Mouse (Mus musculus): Measurements from ENCODE around the gene Letm1. TPM values are rescaled to one million over a fixed set of nuclear protein-coding genes. Genes with fewer than 3 reads are reported as not detected.

The Letm1 gene
- total and polyA plus RNA-seq, 3 experiments = 60.2 to 148 (median 140) TPM

GRCm38 (mm10) chr5:33707163-33707562, 75.5 kb downstream of the Letm1 start:
- intact Hi-C loops (cut with DNase I) = no loop called here
- no peak for DNase-seq
- no peaks in the 10 kb centered on the region for H3K27me3 ChIP-seq (ENCODE audit: control insufficient read depth, insufficient read depth, low read length)
- H3K4me3 ChIP-seq = no peak overlapping the region
- no peaks in the 10 kb centered on the region for H3K79me2 ChIP-seq (replicated peaks; ENCODE audit: control insufficient read depth, insufficient read depth, low read length)
- no peak overlapping the region for H3K27ac ChIP-seq
- TF ChIP-seq EP300 (IDR thresholded peaks at IDR 0.05; ENCODE audit: insufficient read depth, low read depth, low read length) (no peak), POLR2A (IDR thresholded peaks at IDR 0.05; ENCODE audit: insufficient read depth, low read depth, low read length) (no peak), CTCF (IDR thresholded peaks at IDR 0.05) (no peak)
- H3K36me3 ChIP-seq (ENCODE audit: control insufficient read depth, insufficient read depth, low read length) = no peaks in the 10 kb centered on the region
- 45% methylated on average over 4 of the region's 4 CpGs for WGBS
- no peak overlapping the region for H3K9ac ChIP-seq (ENCODE audit: low read depth, low read length)
- no peaks in the 10 kb centered on the region for H3K4me1 ChIP-seq (ENCODE audit: control insufficient read depth, insufficient read depth, low read length)

GRCm38 (mm10) chr5:33706350-33706629, 76.3 kb downstream of the Letm1 start:
- no peak for DNase-seq
- Histone ChIP-seq H3K4me1 (ENCODE audit: control insufficient read depth, insufficient read depth, low read length) (no peaks in the 10 kb centered on the region), H3K4me3 (no peak overlapping the region), H3K27ac (no peak overlapping the region), H3K9ac (ENCODE audit: low read depth, low read length) (no peak overlapping the region), H3K79me2 (replicated peaks; ENCODE audit: control insufficient read depth, insufficient read depth, low read length) (no peaks in the 10 kb centered on the region), H3K36me3 (ENCODE audit: control insufficient read depth, insufficient read depth, low read length) (no peaks in the 10 kb centered on the region), H3K27me3 (ENCODE audit: control insufficient read depth, insufficient read depth, low read length) (no peaks in the 10 kb centered on the region)
- no peak for TF ChIP-seq EP300 (IDR thresholded peaks at IDR 0.05; ENCODE audit: insufficient read depth, low read depth, low read length)
- TF ChIP-seq POLR2A (IDR thresholded peaks at IDR 0.05; ENCODE audit: insufficient read depth, low read depth, low read length) = no peak
- no peak for TF ChIP-seq CTCF (IDR thresholded peaks at IDR 0.05)
- intact Hi-C loops (cut with DNase I) = no loop called here
- 90% methylated on average over 1 of the region's 1 CpGs for WGBS

- Histone ChIP-seq H3K4me1 (ENCODE audit: control insufficient read depth, insufficient read depth, low read length) (no peaks in the 10 kb centered on the region), H3K9ac (ENCODE audit: low read depth, low read length) (no peak overlapping the region), H3K79me2 (replicated peaks; ENCODE audit: control insufficient read depth, insufficient read depth, low read length) (no peaks in the 10 kb centered on the region), H3K27me3 (ENCODE audit: control insufficient read depth, insufficient read depth, low read length) (no peaks in the 10 kb centered on the region), H3K27ac (no peak overlapping the region), H3K4me3 (no peak overlapping the region), H3K36me3 (ENCODE audit: control insufficient read depth, insufficient read depth, low read length) (no peaks in the 10 kb centered on the region)
- 63% methylated on average over 9 of the region's 9 CpGs for WGBS
- intact Hi-C loops (cut with DNase I) = no loop called here
- TF ChIP-seq POLR2A (IDR thresholded peaks at IDR 0.05; ENCODE audit: insufficient read depth, low read depth, low read length) = no peak
- TF ChIP-seq EP300 (IDR thresholded peaks at IDR 0.05; ENCODE audit: insufficient read depth, low read depth, low read length) = no peak
- TF ChIP-seq CTCF (IDR thresholded peaks at IDR 0.05) = no peak
- no peak for DNase-seq
These were observed 76.8 kb downstream of the Letm1 start for GRCm38 (mm10) chr5:33705612-33706349.

- TF ChIP-seq EP300 (IDR thresholded peaks at IDR 0.05; ENCODE audit: insufficient read depth, low read depth, low read length) = no peak
- TF ChIP-seq POLR2A (IDR thresholded peaks at IDR 0.05; ENCODE audit: insufficient read depth, low read depth, low read length) = no peak
- TF ChIP-seq CTCF (IDR thresholded peaks at IDR 0.05) = no peak
- H3K36me3 ChIP-seq (ENCODE audit: control insufficient read depth, insufficient read depth, low read length) = no peaks in the 10 kb centered on the region
- no peak overlapping the region for H3K27ac ChIP-seq
- no peak overlapping the region for H3K4me3 ChIP-seq
- H3K27me3 ChIP-seq (ENCODE audit: control insufficient read depth, insufficient read depth, low read length) = no peaks in the 10 kb centered on the region
- H3K9ac ChIP-seq (ENCODE audit: low read depth, low read length) = no peak overlapping the region
- intact Hi-C loops (cut with DNase I) = no loop called here
- DNase-seq = no peak
- no peaks in the 10 kb centered on the region for H3K4me1 ChIP-seq (ENCODE audit: control insufficient read depth, insufficient read depth, low read length)
- no peaks in the 10 kb centered on the region for H3K79me2 ChIP-seq (replicated peaks; ENCODE audit: control insufficient read depth, insufficient read depth, low read length)
- 25% methylated on average over 11 of the region's 11 CpGs for WGBS
These were observed 77.5 kb downstream of the Letm1 start for GRCm38 (mm10) chr5:33704945-33705611.

GRCm38 (mm10) chr5:33703999-33704398, 78.6 kb downstream of the Letm1 start:
- Histone ChIP-seq H3K4me1 (ENCODE audit: control insufficient read depth, insufficient read depth, low read length) (no peaks in the 10 kb centered on the region), H3K27ac (no peak overlapping the region), H3K27me3 (ENCODE audit: control insufficient read depth, insufficient read depth, low read length) (no peaks in the 10 kb centered on the region), H3K79me2 (replicated peaks; ENCODE audit: control insufficient read depth, insufficient read depth, low read length) (no peaks in the 10 kb centered on the region), H3K9ac (ENCODE audit: low read depth, low read length) (no peak overlapping the region), H3K4me3 (no peak overlapping the region), H3K36me3 (ENCODE audit: control insufficient read depth, insufficient read depth, low read length) (no peaks in the 10 kb centered on the region)
- intact Hi-C loops (cut with DNase I) = no loop called here
- no peak for DNase-seq
- 88% methylated on average over 8 of the region's 8 CpGs for WGBS
- TF ChIP-seq CTCF (IDR thresholded peaks at IDR 0.05) = no peak
- TF ChIP-seq POLR2A (IDR thresholded peaks at IDR 0.05; ENCODE audit: insufficient read depth, low read depth, low read length) = no peak
- TF ChIP-seq EP300 (IDR thresholded peaks at IDR 0.05; ENCODE audit: insufficient read depth, low read depth, low read length) = no peak

- Histone ChIP-seq H3K4me3 (no peak overlapping the region), H3K27ac (no peak overlapping the region), H3K9ac (ENCODE audit: low read depth, low read length) (no peak overlapping the region), H3K79me2 (replicated peaks; ENCODE audit: control insufficient read depth, insufficient read depth, low read length) (no peaks in the 10 kb centered on the region), H3K36me3 (ENCODE audit: control insufficient read depth, insufficient read depth, low read length) (no peaks in the 10 kb centered on the region), H3K27me3 (ENCODE audit: control insufficient read depth, insufficient read depth, low read length) (no peaks in the 10 kb centered on the region), H3K4me1 (ENCODE audit: control insufficient read depth, insufficient read depth, low read length) (no peaks in the 10 kb centered on the region)
- no peak for TF ChIP-seq EP300 (IDR thresholded peaks at IDR 0.05; ENCODE audit: insufficient read depth, low read depth, low read length)
- TF ChIP-seq CTCF (IDR thresholded peaks at IDR 0.05) = no peak
- TF ChIP-seq POLR2A (IDR thresholded peaks at IDR 0.05; ENCODE audit: insufficient read depth, low read depth, low read length) = no peak
- intact Hi-C loops (cut with DNase I) = no loop called here
- no peak for DNase-seq
- 90% methylated on average over 11 of the region's 11 CpGs for WGBS
These were observed 80.8 kb downstream of the Letm1 start for GRCm38 (mm10) chr5:33701832-33702231.
